Mouse (Mus musculus) megakaryocyte, adult 5-6 weeks (primary cell): ENCODE data around the gene Ttc39a. TPM values are rescaled to one million over a fixed set of nuclear protein-coding genes. Genes with fewer than 3 reads are reported as not detected.
"Not testable (repeated sequence)": the region's sequence is repeated elsewhere in the genome, so short reads cannot be mapped to it uniquely, and the experiment has no call there.

Source experiments
- ATAC-seq: 2 replicates; pipeline ENCODE4 v1.8.0; 2016; ENCODE audit warnings: mild to moderate bottlenecking, inconsistent platforms; ENCODE audit not compliant: poor library complexity, severe bottlenecking
- total RNA-seq, 2 experiments: library from RNA; stranded (forward) in 1 of 2; stranded (reverse) in 1 of 2; fragments of 153-499, 151-499 nt in 1 of 2; fragments of 221-1000, 200-1000 nt in 1 of 2; gene quantifications; 2 replicates each; pipeline versions ENCODE4 v1.2.3 to v1.2.4; 2015 to 2017

Ttc39a gene
- 0.29 TPM in 1 of 2 replicates, not detected in the other for total RNA-seq (2015)
- 0.16 and 0.51 TPM in 2 replicates for total RNA-seq (2017)

DNA sequence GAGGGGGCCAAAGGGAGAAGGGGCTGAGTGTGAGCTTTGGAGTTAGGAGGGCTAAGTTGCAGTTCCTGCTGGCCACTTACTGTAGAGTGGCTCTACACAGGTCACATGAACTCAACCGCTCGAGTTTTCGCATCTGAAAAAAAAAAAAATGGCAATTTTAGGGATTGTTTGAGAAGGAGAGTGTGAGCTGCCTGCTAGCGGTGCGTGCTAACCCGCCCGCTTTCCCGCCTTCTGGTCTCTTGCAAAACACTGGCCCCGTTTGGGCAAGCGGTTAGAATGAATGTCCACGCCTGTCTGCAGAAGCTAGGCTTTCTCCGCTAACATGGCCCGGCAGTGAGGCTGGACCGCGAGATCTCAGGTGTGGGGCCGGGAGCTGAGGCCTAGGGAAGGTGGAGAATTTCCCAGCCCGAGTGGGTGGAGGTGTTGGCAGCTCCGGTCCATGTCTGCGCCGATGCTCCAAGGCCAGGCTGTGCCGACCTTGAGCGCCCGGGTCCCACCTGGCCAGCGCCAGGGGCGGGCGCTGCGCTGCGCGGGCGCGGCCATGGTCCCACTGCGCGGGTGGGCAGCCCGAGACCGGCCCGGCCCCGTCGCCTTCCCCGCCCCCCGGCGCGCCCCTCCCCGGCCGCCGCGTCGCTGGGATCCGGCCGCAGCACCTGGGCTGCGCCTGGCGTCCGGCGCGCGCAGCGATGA, at the start of gene Ttc39a:
Ttc39a (plus strand) TSS at position 138 of the 690 bp plus-strand sequence.
- ATAC-seq = peak; percentile 59

- ATAC-seq = no peak
Measured at GRCm38 (mm10) chr4:109378107-109378506, 28.3 kb upstream of the Ttc39a start.

DNA sequence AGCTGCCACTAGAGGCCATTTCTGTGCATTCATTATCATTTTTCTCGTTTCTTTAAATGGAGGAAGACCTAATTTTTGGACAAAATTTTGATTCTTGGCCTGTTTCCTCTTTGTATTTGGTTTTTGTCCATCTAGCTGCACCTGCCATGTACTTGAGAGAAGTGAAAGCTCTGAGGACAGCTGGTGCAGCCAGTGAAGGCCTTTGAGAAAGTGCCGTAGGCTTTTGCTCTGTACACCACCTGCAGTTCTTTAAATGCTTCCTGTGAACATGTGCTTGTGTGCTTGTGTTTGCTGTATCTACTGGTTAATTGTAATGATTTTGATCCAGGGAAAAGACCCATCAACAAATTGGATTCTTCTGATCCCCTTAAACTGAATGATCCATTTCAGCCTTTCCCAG, 24.0 kb upstream of the Ttc39a start:
- ATAC-seq = no peak

GRCm38 (mm10) chr4:109385599-109385998, 20.8 kb upstream of the Ttc39a start:
- no peak for ATAC-seq

GRCm38 (mm10) chr4:109393229-109393779, 13.1 kb upstream of the Ttc39a start:
- no peak for ATAC-seq

GRCm38 (mm10) chr4:109393902-109394301, 12.5 kb upstream of the Ttc39a start:
- ATAC-seq = peak; percentile 25; the same call in 1 of the 2 replicates

GRCm38 (mm10) chr4:109394314-109395074, 11.9 kb upstream of the Ttc39a start:
- ATAC-seq = peak; percentile 65

DNA sequence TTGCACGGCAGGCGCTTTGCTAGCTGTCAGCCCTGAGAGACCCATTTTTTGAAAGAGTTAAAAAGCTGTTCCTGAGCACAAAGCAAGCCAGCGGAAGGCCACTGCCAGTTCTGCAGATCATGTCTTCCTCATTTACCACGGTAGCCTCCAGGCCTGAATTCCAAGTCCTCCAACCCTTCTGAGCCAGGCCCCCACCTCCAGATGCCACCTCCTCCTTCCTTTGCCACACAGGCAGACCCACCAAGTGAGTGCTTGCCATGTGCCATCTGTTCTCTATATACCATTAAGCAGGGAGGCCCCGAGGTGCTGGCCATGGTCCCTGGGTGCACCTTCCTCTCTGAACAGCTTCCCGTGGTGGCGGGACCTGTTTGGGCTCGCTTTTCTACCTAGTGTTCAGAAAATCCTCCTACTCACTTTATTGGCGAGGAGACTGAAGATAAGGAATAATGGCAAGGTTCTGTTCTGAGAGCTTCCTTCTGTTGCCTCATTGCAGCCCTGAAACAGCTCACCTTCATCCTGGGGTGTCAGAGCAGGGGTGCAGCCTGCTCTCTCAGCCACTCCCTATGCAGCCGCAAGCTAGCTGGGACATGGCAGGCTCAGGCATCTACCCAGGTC, 6.0 kb upstream of the Ttc39a start:
- ATAC-seq = no peak

- ATAC-seq = no peak
Measured at GRCm38 (mm10) chr4:109401176-109401689, 5.2 kb upstream of the Ttc39a start.

DNA sequence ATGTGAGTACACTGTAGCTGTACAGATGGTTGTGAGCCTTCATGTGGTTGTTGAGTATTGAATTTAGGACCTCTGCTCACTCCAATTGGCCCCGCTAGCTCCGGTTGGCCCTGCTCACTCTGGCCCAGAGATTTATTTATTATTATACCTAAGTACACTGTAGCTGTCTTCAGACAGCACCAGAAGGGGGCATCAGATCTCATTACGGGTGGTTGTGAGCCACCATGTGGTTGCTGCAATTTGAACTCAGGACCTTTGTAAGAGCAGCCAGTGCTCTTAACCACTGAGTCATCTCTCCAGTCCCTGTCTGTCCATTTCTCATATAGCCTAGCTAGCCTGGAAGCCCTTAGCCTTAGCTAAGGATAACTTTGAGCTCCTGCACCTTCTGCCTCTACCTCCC, 1.5 kb upstream of the Ttc39a start:
- not testable (repeated sequence) for ATAC-seq

- ATAC-seq = no peak
Measured at GRCm38 (mm10) chr4:109405415-109405814, 1.0 kb upstream of the Ttc39a start.

DNA sequence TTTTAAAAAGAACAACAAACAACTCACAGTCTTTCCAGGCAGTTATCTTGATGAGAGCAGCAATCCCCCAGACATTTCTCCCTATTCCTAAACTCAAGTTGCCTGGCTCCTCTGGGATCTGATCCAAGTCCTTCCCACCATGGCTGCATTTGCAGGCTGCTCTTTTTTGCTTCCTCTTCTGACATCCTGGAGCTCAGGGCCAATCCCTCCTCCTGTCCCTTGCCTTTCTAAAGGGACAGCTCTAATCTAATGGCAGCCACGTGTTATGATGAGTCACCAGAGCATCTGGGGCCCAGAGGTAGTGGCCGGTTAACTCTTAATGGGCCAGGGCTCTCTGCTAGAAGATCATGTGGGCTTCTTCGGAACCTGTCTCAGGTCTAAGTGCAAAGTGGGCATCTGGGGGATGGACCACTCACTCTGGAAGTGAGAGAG, 353 bp upstream of the Ttc39a start:
- ATAC-seq = peak; percentile 77

GRCm38 (mm10) chr4:109407176-109407520, 725 bp downstream of the Ttc39a start:
- ATAC-seq = no peak; the same call in 1 of the 2 replicates

DNA sequence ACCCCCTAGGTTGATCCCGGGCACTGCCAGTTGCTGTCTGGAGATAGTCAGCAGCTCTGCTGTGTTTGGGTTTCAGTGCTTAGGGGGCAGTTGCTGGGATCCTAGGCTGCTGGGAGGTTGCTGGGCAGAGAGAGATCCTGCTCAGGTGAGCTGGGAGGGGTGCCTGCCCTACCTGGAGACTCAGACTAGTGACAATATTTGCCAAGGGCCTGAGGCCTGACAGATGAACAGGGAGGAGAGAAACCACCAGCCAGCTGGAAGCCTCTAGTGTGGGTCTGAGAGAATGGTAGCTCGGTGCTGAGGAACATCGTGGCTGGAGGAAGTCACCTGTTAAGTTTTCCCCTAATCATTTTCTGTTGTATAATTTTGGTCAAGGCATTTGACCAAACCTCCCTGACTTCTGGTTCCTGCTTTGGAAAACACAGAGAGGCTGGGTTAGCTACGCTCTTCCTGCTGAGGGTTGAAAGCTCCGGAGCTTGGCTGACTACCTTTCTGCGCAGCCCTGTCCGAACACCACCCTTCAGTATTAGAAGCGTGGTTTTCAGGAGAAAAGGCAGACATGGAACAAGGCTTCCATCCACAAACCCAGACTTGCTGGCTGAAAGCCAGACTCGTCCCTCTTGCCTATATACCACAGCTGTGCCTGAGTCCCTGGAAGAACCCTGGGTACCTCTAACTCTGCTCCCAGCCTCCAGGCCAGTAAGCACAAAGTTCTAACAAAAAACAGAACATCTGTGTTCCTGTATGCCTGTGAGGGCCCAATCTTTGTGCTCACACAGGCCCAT, 1.5 kb downstream of the Ttc39a start:
- ATAC-seq = no peak

DNA sequence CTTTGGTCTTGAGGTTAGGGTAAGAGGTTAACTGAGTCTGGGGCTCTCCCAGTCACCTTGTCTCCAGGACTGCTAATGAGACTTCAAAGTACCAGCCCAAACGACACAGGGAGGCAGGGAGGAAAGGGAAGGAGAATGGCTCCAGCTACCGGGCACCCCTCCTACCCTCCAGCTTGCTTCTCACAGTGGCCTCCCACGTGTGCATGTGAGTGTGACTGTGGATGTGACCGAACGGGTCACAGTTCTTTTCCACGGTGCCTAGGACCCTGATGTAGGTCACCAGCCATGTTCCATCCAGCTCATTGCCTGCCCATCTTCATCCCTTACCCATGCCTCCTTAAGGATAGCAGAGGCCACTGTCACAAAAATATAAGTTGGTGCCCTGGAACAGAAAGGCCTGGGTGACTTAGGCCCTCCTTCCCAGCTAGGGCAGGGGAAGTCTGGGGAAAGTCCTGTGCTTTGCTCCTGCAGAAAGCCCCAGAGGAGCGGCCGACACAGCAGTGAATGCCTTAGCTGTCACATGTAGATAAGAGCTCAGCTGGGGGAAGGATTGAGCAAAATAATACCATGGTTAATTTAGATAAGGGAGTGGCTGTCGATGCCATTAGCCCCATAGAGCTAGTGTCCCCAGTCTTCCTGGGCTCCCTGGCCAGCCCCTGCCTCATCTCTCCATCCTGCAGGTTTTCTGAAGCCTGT, 4.4 kb downstream of the Ttc39a start:
- ATAC-seq = 0 out of 2 replicates have a peak, but pooled peaks have one; percentile 17

- ATAC-seq = no peak
Measured at GRCm38 (mm10) chr4:109411377-109411967, 5.0 kb downstream of the Ttc39a start.

DNA sequence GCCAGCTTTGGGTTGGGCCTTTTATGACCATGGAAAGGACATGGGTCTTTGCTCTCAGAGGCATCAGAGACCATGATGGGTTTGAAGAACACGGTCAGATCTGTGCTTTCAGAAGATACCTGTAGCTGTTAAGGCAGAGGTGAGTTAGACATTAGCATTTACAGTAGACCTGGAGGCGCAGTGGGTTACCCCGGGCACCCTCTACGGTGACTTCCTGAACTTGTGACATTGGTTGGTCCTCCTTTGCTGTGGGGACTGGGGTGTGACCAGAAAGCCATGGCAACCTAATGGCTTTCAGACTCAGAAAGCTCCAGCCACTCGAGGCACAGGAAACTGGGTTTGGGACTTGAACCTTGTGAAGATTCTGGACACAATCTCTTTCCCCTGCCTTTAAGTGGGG, 5.8 kb downstream of the Ttc39a start:
- ATAC-seq = no peak

DNA sequence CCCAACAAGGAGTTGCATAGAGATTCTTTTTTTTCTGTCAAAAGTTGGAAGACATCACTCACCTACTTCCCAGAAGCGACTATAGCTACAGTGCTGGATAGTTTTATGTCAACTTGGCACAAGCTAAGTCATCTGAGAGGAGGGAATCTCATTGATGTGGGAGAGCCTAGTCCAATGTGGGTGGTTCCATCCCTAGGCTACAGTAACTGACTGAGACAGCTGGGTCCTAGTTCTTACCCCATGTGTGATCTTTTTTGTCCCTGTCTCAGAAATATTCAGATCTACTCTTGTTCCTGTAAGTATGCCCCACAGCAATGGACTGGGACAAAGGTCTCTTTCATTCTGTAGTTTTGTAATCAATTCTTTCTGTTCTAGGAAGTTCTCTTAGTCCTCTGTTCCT, 11.6 kb downstream of the Ttc39a start:
- no peak for ATAC-seq

DNA sequence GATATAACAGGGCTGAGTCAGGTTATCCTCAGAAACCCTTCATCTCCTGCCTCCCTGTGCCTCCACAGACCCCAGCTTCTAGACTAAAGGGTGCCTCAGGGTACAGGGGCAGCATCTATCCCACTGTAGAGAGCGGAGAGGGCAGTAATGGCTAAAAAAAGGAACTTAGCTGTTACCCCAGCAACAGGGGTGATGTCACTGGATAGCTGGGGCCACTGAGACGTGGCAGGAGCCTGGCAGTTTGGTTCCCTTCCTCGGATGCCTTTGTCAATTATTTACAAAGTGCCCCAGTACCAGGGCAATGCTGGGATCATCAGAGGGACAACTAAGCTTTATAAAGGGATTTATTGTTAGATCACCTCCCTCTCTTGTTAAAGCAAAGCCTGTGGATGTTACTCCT, 12.6 kb downstream of the Ttc39a start:
- ATAC-seq = peak; percentile 86
